Mouse (Mus musculus): ENCODE measurements around the gene Gm3417.
A peak's percentile ranks its signal among the peaks of the same experiment; 100 is the strongest.
"Not testable (repeated sequence)": the region's sequence is repeated elsewhere in the genome, so short reads cannot be mapped to it uniquely, and the experiment has no call there.

Gm3417 gene

DNA sequence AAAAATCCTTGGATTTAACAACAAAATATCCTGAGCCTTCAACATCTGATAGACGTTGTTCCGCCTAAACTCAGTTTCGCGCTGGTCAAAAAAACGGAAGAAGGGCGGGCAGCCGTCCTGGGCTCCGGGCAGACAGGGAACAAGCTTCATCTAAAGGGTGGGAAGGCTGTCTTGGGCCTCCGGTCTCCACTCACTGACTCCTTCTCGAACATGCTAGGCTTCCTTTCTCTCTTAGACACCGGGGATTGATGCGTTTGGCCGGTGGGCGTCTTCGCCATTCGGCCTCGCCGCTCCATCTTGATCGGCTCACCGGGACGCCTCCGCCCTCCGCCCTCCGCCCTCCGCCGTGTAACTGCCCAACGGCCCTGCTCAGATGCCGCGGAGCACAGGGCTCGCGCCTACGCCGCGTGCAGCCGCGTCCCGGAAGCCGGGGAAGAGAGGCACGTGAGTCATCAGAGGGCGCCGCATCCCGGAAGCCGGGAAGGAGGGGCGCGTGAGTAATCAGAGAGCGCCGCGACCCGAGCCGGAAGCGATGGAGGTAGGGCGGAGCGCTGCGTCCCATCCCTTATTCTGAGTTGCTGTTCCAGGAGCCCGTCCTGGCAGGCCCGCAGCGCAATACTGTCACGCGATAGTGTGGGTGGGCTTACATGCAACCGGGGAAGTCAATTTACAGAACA is at the start of gene Gm3417, which contains the start of gene 9030025P20Rik:
Gene Gm3417, minus strand, starts transcription at position 429 of the 677 bp plus-strand sequence.
Gene 9030025P20Rik, plus strand, starts transcription at position 107 of the 677 bp plus-strand sequence.
- DNase-seq (ENCODE audit: low read depth, low spot score) = not testable (repeated sequence)

DNA sequence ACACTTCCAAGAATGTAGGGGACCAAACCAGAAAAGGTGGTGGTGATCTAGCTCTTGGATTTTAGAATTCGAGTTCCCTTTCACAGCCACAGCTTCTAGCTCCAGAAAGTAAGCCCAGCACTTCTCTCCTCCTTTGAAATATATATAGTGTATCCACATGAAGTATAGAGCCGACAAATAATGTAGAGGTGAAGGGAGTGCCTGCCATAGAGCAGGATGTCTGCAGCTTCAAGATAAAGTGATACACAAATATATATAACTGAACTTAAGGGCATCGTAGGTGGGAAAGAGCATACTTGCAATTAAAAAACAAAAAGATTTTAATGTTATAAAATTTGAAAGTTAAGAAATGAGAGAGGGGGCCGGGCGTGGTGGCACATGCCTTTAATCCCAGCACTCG is 46.9 kb upstream of the Gm3417 start:
- not testable (repeated sequence) for DNase-seq (ENCODE audit: low read depth, low spot score)

DNA sequence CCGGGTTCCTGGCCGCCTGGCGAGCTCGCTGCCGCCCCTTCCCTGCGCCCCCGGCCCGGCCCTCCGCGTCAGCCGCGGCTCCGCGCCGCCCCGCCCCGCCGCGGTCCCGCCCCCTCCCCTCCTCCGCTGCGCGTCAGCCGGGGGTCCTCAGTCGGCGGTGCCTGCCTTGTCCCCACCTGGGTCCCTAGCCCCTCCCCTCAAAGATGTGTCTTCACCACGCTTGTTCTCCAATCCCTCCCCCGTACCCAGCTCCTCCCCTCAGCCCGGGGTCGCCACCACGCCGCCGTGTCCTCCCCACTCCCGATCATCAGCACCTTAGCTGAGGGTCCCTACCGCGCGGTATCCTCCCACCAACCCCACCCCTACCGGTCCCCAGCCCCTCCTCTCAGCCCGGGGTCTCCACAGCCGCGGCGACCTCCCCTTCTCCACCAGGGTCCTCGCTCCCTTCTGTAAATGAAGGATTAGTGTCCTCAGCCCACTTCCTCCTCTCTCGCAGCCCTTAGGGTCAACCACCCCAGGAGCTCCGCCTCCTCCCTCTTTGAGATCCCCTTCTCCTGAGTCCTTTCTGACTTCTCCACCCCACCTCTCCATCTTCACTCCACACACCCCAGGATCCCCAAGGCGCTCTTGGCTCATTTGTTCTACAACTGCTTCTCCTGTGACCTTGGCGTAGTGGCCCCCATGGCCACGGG is 46.1 kb upstream of the Gm3417 start:
- DNase-seq (ENCODE audit: low read depth, low spot score) = not testable (repeated sequence)

DNA sequence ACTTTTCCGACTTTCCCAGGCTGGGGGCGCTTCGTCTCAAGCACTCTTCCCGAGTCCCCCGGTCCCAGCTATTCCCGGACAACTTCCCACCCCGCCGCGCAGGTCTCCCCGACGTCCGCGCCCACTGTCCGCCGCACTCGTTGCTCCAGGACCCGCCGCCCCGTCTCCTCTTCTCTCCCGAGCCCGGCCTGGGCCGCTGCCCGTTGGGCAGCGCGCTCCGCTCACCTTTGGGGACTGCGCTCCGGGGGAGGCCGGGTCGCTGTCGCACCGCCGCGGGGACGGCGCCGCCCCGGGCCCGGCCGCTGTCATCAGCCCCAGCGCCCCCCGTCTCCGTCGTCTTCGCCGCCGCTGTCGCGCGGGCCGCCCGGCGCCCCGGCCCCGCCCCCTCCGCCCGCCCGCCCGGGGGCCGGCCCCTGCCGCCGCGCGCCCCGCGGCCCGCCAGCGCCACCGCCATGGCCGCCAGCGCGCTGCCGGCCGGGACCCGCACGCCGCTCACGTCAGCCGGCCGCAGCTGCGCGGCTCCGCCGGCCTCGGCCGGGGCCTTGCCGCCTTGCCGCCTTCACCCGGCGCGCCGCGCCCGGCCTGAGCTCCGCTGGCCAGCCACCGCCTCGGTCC is 45.4 kb upstream of the Gm3417 start:
- DNase-seq (ENCODE audit: low read depth, low spot score) = not testable (repeated sequence)

DNA sequence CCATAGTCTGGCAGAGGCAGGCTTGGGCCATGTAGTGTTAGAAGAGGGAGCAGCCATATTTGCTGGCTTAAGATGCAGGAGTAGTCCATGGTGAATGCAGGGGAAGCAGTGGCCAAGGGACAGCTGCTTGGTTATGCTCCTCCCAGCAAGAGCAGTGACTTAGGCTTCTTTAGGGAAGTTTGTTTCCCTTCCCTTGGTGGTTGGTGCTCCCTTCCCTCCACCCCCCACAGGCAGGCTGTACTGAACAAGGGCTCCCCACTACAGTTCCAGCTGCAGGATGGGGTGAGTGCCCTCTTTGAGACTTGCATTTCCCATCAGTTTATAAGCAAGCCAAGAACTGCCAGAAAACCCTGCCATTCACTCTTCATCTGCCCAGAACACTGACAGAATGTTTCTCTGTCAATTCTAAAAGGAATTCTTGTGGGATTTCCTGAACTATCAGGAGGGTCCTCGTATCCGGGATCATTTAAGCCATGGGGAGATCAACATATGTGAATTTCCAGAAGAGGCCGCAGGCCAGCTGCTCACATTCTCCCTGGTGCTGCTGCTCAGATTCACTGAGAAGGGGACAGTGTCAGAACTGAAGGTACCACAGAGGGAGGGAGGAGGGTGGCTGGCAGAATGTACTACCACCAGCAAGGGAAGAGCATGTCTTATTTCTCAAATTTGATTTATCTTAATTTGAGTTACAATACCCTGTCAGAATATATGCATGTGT is 43.1 kb upstream of the Gm3417 start:
- not testable (repeated sequence) for DNase-seq (ENCODE audit: low read depth, low spot score)

DNA sequence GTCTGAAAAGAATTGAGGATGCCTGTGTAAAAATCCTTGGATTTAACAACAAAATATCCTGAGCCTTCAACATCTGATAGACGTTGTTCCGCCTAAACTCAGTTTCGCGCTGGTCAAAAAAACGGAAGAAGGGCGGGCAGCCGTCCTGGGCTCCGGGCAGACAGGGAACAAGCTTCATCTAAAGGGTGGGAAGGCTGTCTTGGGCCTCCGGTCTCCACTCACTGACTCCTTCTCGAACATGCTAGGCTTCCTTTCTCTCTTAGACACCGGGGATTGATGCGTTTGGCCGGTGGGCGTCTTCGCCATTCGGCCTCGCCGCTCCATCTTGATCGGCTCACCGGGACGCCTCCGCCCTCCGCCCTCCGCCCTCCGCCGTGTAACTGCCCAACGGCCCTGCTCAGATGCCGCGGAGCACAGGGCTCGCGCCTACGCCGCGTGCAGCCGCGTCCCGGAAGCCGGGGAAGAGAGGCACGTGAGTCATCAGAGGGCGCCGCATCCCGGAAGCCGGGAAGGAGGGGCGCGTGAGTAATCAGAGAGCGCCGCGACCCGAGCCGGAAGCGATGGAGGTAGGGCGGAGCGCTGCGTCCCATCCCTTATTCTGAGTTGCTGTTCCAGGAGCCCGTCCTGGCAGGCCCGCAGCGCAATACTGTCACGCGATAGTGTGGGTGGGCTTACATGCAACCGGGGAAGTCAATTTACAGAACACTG is 31.3 kb upstream of the Gm3417 start, which contains the start of gene Gm3435:
Gene Gm3435, plus strand, starts transcription at position 471 of the 708 bp plus-strand sequence.
- DNase-seq (ENCODE audit: low read depth, low spot score) = not testable (repeated sequence)

DNA sequence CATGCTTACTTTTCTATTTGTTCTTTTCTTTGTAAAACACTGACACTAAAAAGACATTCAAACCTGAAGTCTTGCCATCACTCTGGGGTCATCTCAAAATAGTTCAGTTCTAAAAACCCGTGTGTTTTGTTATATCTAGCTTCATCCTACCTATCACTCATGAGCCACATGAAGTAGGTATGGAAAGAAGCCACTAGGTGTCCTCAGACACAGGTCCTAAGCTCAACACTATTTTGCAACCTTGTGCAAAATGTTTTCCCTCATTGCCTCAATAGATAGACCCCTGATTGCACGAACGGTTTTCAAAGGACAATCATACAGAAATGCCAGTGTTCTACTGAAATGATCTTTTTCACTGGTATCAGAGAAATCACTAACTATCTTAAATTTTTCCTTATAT is 30.5 kb upstream of the Gm3417 start:
- not testable (repeated sequence) for DNase-seq (ENCODE audit: low read depth, low spot score)

DNA sequence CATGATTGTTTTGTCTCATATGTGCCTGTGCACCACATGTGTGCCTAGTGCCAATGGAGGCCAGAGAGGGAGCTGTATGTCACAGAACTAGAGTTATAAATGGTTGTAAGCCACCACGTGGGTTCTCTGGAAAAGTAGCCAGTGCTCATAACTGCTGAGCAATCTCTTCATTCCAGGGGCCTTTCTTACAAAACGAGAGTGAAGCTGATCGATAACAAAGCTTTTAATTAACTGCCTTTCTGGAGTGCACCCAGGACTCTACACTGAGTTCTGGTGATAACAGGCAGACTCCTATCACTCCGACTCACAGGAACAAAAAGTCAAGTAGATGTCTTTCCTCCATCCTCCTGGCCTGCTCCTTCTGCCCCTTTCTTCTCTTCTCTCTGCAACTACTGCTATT is 21.5 kb upstream of the Gm3417 start:
- DNase-seq (ENCODE audit: low read depth, low spot score) = not testable (repeated sequence)

DNA sequence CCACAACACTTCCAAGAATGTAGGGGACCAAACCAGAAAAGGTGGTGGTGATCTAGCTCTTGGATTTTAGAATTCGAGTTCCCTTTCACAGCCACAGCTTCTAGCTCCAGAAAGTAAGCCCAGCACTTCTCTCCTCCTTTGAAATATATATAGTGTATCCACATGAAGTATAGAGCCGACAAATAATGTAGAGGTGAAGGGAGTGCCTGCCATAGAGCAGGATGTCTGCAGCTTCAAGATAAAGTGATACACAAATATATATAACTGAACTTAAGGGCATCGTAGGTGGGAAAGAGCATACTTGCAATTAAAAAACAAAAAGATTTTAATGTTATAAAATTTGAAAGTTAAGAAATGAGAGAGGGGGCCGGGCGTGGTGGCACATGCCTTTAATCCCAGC is 15.6 kb upstream of the Gm3417 start:
- not testable (repeated sequence) for DNase-seq (ENCODE audit: low read depth, low spot score)

DNA sequence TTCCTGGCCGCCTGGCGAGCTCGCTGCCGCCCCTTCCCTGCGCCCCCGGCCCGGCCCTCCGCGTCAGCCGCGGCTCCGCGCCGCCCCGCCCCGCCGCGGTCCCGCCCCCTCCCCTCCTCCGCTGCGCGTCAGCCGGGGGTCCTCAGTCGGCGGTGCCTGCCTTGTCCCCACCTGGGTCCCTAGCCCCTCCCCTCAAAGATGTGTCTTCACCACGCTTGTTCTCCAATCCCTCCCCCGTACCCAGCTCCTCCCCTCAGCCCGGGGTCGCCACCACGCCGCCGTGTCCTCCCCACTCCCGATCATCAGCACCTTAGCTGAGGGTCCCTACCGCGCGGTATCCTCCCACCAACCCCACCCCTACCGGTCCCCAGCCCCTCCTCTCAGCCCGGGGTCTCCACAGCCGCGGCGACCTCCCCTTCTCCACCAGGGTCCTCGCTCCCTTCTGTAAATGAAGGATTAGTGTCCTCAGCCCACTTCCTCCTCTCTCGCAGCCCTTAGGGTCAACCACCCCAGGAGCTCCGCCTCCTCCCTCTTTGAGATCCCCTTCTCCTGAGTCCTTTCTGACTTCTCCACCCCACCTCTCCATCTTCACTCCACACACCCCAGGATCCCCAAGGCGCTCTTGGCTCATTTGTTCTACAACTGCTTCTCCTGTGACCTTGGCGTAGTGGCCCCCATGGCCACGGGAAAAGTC is 14.7 kb upstream of the Gm3417 start:
- DNase-seq (ENCODE audit: low read depth, low spot score) = not testable (repeated sequence)

DNA sequence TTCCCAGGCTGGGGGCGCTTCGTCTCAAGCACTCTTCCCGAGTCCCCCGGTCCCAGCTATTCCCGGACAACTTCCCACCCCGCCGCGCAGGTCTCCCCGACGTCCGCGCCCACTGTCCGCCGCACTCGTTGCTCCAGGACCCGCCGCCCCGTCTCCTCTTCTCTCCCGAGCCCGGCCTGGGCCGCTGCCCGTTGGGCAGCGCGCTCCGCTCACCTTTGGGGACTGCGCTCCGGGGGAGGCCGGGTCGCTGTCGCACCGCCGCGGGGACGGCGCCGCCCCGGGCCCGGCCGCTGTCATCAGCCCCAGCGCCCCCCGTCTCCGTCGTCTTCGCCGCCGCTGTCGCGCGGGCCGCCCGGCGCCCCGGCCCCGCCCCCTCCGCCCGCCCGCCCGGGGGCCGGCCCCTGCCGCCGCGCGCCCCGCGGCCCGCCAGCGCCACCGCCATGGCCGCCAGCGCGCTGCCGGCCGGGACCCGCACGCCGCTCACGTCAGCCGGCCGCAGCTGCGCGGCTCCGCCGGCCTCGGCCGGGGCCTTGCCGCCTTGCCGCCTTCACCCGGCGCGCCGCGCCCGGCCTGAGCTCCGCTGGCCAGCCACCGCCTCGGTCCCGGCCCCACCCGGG is 14.0 kb upstream of the Gm3417 start:
- not testable (repeated sequence) for DNase-seq (ENCODE audit: low read depth, low spot score)

DNA sequence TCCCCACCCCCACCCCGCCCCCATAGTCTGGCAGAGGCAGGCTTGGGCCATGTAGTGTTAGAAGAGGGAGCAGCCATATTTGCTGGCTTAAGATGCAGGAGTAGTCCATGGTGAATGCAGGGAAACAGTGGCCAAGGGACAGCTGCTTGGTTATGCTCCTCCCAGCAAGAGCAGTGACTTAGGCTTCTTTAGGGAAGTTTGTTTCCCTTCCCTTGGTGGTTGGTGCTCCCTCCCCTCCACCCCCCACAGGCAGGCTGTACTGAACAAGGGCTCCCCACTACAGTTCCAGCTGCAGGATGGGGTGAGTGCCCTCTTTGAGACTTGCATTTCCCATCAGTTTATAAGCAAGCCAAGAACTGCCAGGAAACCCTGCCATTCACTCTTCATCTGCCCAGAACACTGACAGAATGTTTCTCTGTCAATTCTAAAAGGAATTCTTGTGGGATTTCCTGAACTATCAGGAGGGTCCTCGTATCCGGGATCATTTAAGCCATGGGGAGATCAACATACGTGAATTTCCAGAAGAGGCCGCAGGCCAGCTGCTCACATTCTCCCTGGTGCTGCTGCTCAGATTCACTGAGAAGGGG is 11.6 kb upstream of the Gm3417 start:
- DNase-seq (ENCODE audit: low read depth, low spot score) = not testable (repeated sequence)

DNA sequence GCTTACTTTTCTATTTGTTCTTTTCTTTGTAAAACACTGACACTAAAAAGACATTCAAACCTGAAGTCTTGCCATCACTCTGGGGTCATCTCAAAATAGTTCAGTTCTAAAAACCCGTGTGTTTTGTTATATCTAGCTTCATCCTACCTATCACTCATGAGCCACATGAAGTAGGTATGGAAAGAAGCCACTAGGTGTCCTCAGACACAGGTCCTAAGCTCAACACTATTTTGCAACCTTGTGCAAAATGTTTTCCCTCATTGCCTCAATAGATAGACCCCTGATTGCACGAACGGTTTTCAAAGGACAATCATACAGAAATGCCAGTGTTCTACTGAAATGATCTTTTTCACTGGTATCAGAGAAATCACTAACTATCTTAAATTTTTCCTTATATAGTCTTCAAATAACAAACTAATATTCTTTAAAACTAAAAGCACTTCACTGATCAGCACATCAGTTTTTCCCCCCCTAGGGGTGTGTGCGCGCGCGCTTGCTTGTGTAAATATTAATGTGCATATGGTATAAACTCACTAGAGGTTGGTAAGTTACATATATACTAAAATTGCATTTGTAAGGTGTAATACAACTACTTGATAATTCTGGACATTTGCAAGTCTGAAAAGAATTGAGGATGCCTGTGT is 750 bp downstream of the Gm3417 start:
- DNase-seq (ENCODE audit: low read depth, low spot score) = not testable (repeated sequence)

DNA sequence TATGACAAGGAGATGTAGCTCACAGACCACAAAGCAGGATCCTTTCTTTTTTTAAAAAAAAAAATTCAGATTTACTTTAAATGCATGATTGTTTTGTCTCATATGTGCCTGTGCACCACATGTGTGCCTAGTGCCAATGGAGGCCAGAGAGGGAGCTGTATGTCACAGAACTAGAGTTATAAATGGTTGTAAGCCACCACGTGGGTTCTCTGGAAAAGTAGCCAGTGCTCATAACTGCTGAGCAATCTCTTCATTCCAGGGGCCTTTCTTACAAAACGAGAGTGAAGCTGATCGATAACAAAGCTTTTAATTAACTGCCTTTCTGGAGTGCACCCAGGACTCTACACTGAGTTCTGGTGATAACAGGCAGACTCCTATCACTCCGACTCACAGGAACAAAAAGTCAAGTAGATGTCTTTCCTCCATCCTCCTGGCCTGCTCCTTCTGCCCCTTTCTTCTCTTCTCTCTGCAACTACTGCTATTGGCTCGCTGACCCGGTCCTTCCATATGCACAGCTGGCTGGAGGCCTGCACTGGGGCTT is 10.1 kb downstream of the Gm3417 start:
- DNase-seq (ENCODE audit: low read depth, low spot score) = not testable (repeated sequence)

DNA sequence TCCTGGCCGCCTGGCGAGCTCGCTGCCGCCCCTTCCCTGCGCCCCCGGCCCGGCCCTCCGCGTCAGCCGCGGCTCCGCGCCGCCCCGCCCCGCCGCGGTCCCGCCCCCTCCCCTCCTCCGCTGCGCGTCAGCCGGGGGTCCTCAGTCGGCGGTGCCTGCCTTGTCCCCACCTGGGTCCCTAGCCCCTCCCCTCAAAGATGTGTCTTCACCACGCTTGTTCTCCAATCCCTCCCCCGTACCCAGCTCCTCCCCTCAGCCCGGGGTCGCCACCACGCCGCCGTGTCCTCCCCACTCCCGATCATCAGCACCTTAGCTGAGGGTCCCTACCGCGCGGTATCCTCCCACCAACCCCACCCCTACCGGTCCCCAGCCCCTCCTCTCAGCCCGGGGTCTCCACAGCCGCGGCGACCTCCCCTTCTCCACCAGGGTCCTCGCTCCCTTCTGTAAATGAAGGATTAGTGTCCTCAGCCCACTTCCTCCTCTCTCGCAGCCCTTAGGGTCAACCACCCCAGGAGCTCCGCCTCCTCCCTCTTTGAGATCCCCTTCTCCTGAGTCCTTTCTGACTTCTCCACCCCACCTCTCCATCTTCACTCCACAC is 16.9 kb downstream of the Gm3417 start:
- DNase-seq (ENCODE audit: low read depth, low spot score) = not testable (repeated sequence)

DNA sequence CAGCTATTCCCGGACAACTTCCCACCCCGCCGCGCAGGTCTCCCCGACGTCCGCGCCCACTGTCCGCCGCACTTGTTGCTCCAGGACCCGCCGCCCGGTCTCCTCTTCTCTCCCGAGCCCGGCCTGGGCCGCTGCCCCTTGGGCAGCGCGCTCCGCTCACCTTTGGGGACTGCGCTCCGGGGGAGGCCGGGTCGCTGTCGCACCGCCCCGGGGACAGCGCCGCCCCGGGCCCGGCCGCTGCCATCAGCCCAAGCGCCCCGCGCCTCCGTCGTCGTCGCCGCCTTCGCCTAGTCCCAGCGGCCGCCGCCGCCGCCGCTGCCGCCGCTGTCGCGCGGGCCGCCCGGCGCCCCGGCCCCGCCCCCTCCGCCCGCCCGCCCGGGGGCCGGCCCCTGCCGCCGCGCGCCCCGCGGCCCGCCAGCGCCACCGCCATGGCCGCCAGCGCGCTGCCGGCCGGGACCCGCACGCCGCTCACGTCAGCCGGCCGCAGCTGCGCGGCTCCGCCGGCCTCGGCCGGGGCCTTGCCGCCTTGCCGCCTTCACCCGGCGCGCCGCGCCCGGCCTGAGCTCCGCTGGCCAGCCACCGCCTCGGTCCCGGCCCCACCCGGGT is 17.5 kb downstream of the Gm3417 start, which contains the start of gene Phf10:
Gene Phf10, minus strand, starts transcription at position 323 of the 606 bp plus-strand sequence.
- not testable (repeated sequence) for DNase-seq (ENCODE audit: low read depth, low spot score)

DNA sequence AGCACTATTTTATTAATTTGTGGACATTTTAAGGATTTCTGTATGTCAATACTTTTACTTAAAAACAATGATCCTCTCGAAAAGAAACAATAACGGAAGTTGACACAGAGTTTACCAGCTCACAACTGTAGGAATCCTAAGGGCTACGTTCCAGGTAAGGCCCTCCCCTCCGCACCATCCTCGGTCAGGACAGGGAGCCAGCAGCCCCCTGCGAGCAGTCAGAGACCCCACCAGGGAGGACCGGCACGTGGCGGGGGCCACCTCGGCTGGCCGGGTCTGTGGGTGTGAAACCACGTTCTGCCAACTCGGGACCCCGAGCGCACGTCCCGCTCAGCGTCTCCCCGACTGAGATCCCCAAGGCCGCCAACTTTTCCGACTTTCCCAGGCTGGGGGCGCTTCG is 18.1 kb downstream of the Gm3417 start:
- peak; percentile 37 for DNase-seq (ENCODE audit: low read depth, low spot score)

DNA sequence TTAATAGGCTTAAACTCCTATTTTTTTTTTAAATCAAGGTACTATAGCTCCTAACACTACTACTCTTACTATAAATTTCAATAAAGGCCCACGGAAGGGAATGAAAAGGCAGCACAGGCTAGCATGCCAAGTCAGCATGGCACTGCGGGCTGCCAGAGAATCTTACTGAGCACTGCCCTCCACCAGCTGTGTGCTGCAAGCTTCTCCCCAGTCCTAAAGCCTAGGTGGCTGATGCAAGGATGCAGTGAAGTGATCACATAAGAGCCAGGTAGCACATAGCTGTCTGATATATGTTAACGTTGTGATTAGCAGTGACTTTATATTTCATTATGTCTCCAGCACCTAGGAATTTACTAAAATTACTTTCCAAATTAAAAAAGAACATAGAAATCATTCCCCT is 18.6 kb downstream of the Gm3417 start:
- DNase-seq (ENCODE audit: low read depth, low spot score) = peak; percentile 77
